Mouse (Mus musculus): ENCODE measurements around the gene Morn1. TPM values are rescaled to one million over a fixed set of nuclear protein-coding genes. Genes with fewer than 3 reads are reported as not detected.
A peak's percentile ranks its signal among the peaks of the same experiment; 100 is the strongest.

The Morn1 gene
- polyA plus RNA-seq, 1 experiment from 2014 or later, result 6.1 TPM

DNA sequence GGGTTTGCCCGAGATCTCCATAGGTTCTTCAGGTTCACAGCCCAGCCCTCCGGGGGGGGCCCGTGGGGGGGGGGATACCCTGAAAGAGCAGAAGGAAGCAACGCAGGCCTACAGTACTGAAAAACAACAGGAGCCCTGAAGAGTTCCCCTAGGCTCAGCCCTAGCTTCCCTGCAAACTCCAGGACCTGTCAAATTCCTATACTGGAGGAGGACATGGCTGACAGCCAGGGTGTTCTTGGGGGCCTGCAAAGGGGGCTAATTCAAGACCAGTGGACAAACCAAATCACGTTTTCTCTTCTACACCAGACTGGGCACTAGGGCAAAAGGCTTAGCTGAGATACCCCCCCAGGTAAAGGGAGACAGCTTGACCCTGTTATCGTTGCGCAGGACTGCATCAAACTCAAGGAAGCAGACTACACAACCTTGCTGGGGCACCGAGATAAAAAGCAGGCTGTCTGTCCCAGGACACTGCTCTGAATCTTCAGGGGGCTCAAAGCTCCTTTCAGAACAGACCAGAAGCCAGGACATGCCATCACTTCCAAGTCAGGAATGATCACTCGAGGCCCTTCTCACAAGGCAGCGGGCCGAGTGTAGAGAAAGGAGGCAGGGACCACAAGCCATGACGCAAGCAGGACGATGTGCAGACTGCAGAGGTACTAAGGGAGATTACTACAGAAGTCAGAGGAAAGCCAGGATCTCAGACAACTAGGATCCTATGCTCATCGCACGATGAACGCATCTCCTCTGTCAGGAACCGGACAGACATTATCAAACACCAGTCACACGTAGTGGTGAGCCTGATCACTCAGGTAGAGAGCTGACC lies 98.1 kb downstream of the Morn1 start:
- DNase-seq (ENCODE audit: low spot score), result no peak
- 82% methylated on average over 18 of the region's 18 CpGs for WGBS
- no peak overlapping the region for H3K9ac ChIP-seq
- H3K36me3 ChIP-seq (replicated peaks; ENCODE audit: control insufficient read depth, insufficient read depth), result no peaks in the 10 kb centered on the region
- no peak for ATAC-seq (ENCODE audit: low FRiP score)
- peaks cover 30% of the 10 kb centered on the region for H3K4me1 ChIP-seq (replicated peaks; ENCODE audit: control insufficient read depth, insufficient read depth, low read length)
- H3K4me2 ChIP-seq (replicated peaks), result no peak overlapping the region
- H3K9me3 ChIP-seq (ENCODE audit: control insufficient read depth, low read length), result no peaks in the 10 kb centered on the region
- H3K27ac ChIP-seq, result no peak overlapping the region
- H3K4me3 ChIP-seq (replicated peaks; ENCODE audit: low read length), result no peak overlapping the region
- no peaks in the 10 kb centered on the region for H3K27me3 ChIP-seq (ENCODE audit: control insufficient read depth, insufficient read depth, low read length)

DNA sequence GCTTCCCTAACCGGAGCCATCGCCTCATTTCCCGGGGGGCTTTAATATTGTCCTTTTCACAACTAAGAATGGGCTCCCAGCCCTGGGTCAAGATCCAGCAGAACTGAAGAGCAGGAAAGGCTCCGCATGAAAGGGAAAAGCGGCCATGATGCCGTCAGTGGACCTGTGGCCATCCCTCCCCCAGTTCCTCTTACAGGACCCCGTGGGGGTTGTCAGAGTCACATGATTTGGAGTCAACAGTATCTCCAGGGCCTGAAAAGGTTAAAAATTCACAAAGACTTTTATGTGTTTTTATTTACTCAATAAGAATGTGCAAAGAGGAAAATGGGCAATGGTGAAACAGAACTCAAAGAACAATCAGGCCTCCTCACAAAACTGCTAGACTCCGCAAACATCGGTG lies 99.5 kb downstream of the Morn1 start:
- no peak for ATAC-seq (ENCODE audit: low FRiP score)
- H3K27me3 ChIP-seq (ENCODE audit: control insufficient read depth, insufficient read depth, low read length), result no peaks in the 10 kb centered on the region
- no peak overlapping the region for H3K27ac ChIP-seq
- H3K9me3 ChIP-seq (ENCODE audit: control insufficient read depth, low read length), result no peaks in the 10 kb centered on the region
- 85% methylated on average over 9 of the region's 9 CpGs for WGBS
- DNase-seq (ENCODE audit: low spot score), result no peak
- no peaks in the 10 kb centered on the region for H3K36me3 ChIP-seq (replicated peaks; ENCODE audit: control insufficient read depth, insufficient read depth)
- H3K4me3 ChIP-seq (replicated peaks; ENCODE audit: low read length), result no peak overlapping the region
- H3K4me2 ChIP-seq (replicated peaks), result no peak overlapping the region
- H3K9ac ChIP-seq, result no peak overlapping the region
- peaks cover 40% of the 10 kb centered on the region for H3K4me1 ChIP-seq (replicated peaks; ENCODE audit: control insufficient read depth, insufficient read depth, low read length)

DNA sequence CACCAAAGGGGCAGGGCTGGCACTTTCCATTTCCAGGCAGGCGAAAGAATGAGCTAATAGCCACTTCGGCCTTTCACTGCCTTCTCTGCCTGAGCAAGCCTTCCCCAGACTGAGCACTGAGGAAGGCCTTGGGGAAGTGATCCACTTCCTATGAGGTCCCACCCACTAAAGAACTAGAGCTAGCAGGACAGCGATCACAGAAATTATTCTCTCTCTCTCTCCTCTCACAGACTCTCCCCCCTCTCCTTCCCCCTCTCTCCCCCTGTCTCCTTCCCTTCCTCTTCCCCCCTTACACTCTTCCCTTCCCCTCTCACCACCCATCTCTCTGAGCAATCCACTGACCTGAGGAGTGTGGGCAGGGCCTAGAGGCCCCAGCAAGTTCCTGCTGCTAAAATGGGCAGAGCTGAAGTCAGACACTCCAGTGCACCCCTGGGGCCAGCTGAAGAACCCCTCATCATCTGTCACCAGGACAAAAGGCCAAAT lies 100.9 kb downstream of the Morn1 start:
- peaks cover 42% of the 10 kb centered on the region for H3K4me1 ChIP-seq (replicated peaks; ENCODE audit: control insufficient read depth, insufficient read depth, low read length)
- H3K27me3 ChIP-seq (ENCODE audit: control insufficient read depth, insufficient read depth, low read length), result no peaks in the 10 kb centered on the region
- no peak for ATAC-seq (ENCODE audit: low FRiP score)
- no peak overlapping the region for H3K4me2 ChIP-seq (replicated peaks)
- DNase-seq (ENCODE audit: low spot score), result no peak
- H3K9me3 ChIP-seq (ENCODE audit: control insufficient read depth, low read length), result no peaks in the 10 kb centered on the region
- WGBS, result 47% methylated on average over 3 of the region's 3 CpGs
- H3K9ac ChIP-seq, result no peak overlapping the region
- H3K4me3 ChIP-seq (replicated peaks; ENCODE audit: low read length), result no peak overlapping the region
- no peaks in the 10 kb centered on the region for H3K36me3 ChIP-seq (replicated peaks; ENCODE audit: control insufficient read depth, insufficient read depth)
- no peak overlapping the region for H3K27ac ChIP-seq

DNA sequence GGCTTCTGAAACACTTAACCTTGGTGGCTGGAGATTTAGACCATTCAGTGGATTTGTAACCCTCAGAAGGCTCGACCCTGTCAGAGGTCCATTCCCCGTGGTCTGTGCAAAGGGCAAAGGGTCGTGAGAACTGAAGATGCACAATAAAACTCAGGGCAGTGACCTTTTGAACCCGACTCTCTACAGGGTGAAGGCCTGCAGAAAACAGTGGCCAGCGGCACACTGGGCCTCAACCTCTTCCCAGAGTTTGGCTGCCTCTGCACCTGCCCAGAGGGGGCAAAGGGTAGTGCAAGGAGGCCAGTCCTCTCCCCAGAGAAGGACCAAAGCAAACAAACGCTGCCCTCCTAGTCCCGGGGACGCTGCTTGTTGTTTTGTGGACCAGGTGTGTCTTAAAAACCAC lies 102.0 kb downstream of the Morn1 start:
- Histone ChIP-seq H3K4me1 (replicated peaks; ENCODE audit: control insufficient read depth, insufficient read depth, low read length) (peaks cover 42% of the 10 kb centered on the region), H3K4me2 (replicated peaks) (no peak overlapping the region), H3K9ac (no peak overlapping the region), H3K9me3 (ENCODE audit: control insufficient read depth, low read length) (no peaks in the 10 kb centered on the region), H3K4me3 (replicated peaks; ENCODE audit: low read length) (no peak overlapping the region), H3K36me3 (replicated peaks; ENCODE audit: control insufficient read depth, insufficient read depth) (no peaks in the 10 kb centered on the region), H3K27ac (no peak overlapping the region), H3K27me3 (ENCODE audit: control insufficient read depth, insufficient read depth, low read length) (no peaks in the 10 kb centered on the region)
- DNase-seq (ENCODE audit: low spot score) (no peak), ATAC-seq (ENCODE audit: low FRiP score) (no peak)
- 4% methylated on average over 8 of the region's 8 CpGs for whole genome bisulfite sequencing

DNA sequence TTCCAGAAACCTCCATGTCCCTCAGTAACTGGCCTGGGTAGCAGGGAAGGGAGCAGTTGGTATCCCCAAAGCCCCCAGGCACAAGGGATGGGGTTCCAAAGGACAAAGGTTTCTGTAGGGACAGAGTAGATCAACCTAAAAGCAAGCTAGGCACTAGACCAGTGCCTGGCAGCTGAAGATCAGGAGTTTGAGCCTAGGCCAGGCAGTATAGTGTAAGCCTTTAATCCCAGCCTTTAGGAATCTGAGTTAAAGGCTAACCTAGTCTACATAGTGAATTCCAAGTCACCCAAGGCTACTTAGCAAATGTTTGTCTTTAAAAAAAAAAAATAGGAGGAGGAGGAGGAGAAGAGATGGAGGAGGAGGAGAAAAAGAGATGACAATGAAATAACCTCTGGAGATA lies 102.4 kb downstream of the Morn1 start:
- Histone ChIP-seq H3K4me2 (replicated peaks) (no peak overlapping the region), H3K4me1 (replicated peaks; ENCODE audit: control insufficient read depth, insufficient read depth, low read length) (peaks cover 42% of the 10 kb centered on the region), H3K36me3 (replicated peaks; ENCODE audit: control insufficient read depth, insufficient read depth) (no peaks in the 10 kb centered on the region), H3K9ac (no peak overlapping the region), H3K4me3 (replicated peaks; ENCODE audit: low read length) (no peak overlapping the region), H3K9me3 (ENCODE audit: control insufficient read depth, low read length) (no peaks in the 10 kb centered on the region), H3K27ac (no peak overlapping the region), H3K27me3 (ENCODE audit: control insufficient read depth, insufficient read depth, low read length) (no peaks in the 10 kb centered on the region)
- no peak for ATAC-seq (ENCODE audit: low FRiP score)
- no peak for DNase-seq (ENCODE audit: low spot score)

DNA sequence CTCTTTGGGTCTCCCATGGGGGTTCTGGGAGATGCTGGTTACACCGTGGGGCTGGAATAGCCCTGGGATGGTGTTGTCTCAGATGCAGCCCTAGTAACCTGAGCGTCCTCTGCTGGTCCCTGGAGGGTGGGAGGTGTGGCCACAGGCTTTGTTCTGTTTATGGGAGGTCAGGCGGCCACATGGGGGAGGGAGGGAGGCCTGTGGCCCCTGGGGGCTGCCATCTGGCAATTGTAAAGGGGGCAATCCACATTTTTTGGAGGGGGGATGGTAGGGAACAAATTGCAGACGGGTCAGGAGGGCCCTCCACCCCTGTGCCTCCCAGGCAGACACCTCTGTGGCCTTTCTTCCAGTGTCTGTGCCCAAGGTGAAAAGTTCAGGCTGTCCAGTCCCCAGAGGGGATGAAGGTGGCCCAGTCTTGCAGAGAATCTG lies 103.3 kb downstream of the Morn1 start:
- ATAC-seq (ENCODE audit: low FRiP score), result peak; percentile 27; the same call in 1 of the 2 replicates
- H3K4me2 ChIP-seq (replicated peaks), result no peak overlapping the region
- H3K4me3 ChIP-seq (replicated peaks; ENCODE audit: low read length), result no peak overlapping the region
- H3K9ac ChIP-seq, result no peak overlapping the region; the same call in 1 of the 2 replicates
- H3K36me3 ChIP-seq (replicated peaks; ENCODE audit: control insufficient read depth, insufficient read depth), result no peaks in the 10 kb centered on the region
- H3K4me1 ChIP-seq (replicated peaks; ENCODE audit: control insufficient read depth, insufficient read depth, low read length), result peaks cover 37% of the 10 kb centered on the region
- DNase-seq (ENCODE audit: low spot score), result no peak
- H3K27me3 ChIP-seq (ENCODE audit: control insufficient read depth, insufficient read depth, low read length), result no peaks in the 10 kb centered on the region
- no peaks in the 10 kb centered on the region for H3K9me3 ChIP-seq (ENCODE audit: control insufficient read depth, low read length)
- 5% methylated on average over 4 of the region's 4 CpGs for WGBS
- H3K27ac ChIP-seq, result no peak overlapping the region

DNA sequence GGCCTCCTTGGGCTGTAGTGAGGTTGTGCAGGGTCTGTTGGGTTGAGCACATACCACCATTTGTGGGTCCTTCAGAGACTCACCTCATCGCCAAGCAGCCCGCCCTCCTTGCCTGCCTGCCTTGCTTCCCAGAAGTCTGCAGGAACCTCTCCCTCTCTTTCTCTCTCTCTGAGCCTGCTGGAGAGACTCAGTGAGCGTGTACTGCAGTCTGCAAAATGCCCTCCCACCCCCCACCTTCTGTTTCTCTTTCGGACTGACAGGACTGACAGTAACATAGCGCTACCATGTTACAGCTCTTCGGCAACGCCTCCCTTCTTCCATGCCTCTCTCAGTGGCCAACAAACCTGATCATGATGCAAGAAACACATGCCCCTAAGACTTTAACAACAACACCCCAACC lies 103.9 kb downstream of the Morn1 start:
- ATAC-seq (ENCODE audit: low FRiP score) (no peak), DNase-seq (ENCODE audit: low spot score) (no peak)
- H3K4me3 ChIP-seq (replicated peaks; ENCODE audit: low read length), result no peak overlapping the region
- H3K4me2 ChIP-seq (replicated peaks), result no peak overlapping the region
- H3K9ac ChIP-seq, result no peak overlapping the region
- H3K27me3 ChIP-seq (ENCODE audit: control insufficient read depth, insufficient read depth, low read length), result no peaks in the 10 kb centered on the region
- H3K9me3 ChIP-seq (ENCODE audit: control insufficient read depth, low read length), result no peaks in the 10 kb centered on the region
- H3K36me3 ChIP-seq (replicated peaks; ENCODE audit: control insufficient read depth, insufficient read depth), result no peaks in the 10 kb centered on the region
- H3K27ac ChIP-seq, result no peak overlapping the region
- WGBS, result 31% methylated on average over 7 of the region's 7 CpGs
- H3K4me1 ChIP-seq (replicated peaks; ENCODE audit: control insufficient read depth, insufficient read depth, low read length), result peaks cover 32% of the 10 kb centered on the region

Other genes starting within 250 kb of the Morn1 start
- gene Ttc34, start 249.1 kb upstream of the Morn1 start, polyA plus RNA-seq (2014; fragmentation: Nextera tagmentation; extraction: Ambion mirVana), result 1.7 and 2.4 TPM in 2 replicates
- 0.23 and 0.65 TPM in 2 replicates for gene Mmel1, start 217.0 kb upstream of the Morn1 start, polyA plus RNA-seq (2014; fragmentation: Nextera tagmentation; extraction: Ambion mirVana)
- 55.9 and 57.1 TPM in 2 replicates for gene Fam213b, start 187.4 kb upstream of the Morn1 start, polyA plus RNA-seq (2014; fragmentation: Nextera tagmentation; extraction: Ambion mirVana)
- gene Tnfrsf14, start 158.0 kb upstream of the Morn1 start, polyA plus RNA-seq (2014; fragmentation: Nextera tagmentation; extraction: Ambion mirVana), result 0.40 TPM in 1 of 2 replicates, not detected in the other
- gene Hes5, start 125.7 kb upstream of the Morn1 start, polyA plus RNA-seq (2014; fragmentation: Nextera tagmentation; extraction: Ambion mirVana), result 70.0 and 102 TPM in 2 replicates
- gene Pank4, start 122.5 kb upstream of the Morn1 start, polyA plus RNA-seq (2014; fragmentation: Nextera tagmentation; extraction: Ambion mirVana), result 34.1 and 34.4 TPM in 2 replicates
- gene Plch2, start 29.8 kb upstream of the Morn1 start, polyA plus RNA-seq (2014; fragmentation: Nextera tagmentation; extraction: Ambion mirVana), result 13.4 and 13.8 TPM in 2 replicates
- gene Pex10, start 19.6 kb upstream of the Morn1 start, polyA plus RNA-seq (2014; fragmentation: Nextera tagmentation; extraction: Ambion mirVana), result 5.4 and 7.0 TPM in 2 replicates
- gene Rer1, start 195 bp upstream of the Morn1 start, polyA plus RNA-seq (2014; fragmentation: Nextera tagmentation; extraction: Ambion mirVana), result 145 and 148 TPM in 2 replicates
- gene Ski, start 136.0 kb downstream of the Morn1 start, polyA plus RNA-seq (2014; fragmentation: Nextera tagmentation; extraction: Ambion mirVana), result 15.1 and 15.6 TPM in 2 replicates
- gene Faap20, start 163.2 kb downstream of the Morn1 start, polyA plus RNA-seq (2014; fragmentation: Nextera tagmentation; extraction: Ambion mirVana), result 69.0 and 76.0 TPM in 2 replicates